Mouse (Mus musculus) spleen, postnatal 10 days (tissue): ENCODE data around the gene Zbtb34.

Experiments used
- DNase-seq, 2 experiments: peaks; one replicate each; pipeline ENCODE4 v3.0.0; 2021 to 2022; ENCODE audit warnings: low spot score in 2 of 2

The Zbtb34 gene

DNA sequence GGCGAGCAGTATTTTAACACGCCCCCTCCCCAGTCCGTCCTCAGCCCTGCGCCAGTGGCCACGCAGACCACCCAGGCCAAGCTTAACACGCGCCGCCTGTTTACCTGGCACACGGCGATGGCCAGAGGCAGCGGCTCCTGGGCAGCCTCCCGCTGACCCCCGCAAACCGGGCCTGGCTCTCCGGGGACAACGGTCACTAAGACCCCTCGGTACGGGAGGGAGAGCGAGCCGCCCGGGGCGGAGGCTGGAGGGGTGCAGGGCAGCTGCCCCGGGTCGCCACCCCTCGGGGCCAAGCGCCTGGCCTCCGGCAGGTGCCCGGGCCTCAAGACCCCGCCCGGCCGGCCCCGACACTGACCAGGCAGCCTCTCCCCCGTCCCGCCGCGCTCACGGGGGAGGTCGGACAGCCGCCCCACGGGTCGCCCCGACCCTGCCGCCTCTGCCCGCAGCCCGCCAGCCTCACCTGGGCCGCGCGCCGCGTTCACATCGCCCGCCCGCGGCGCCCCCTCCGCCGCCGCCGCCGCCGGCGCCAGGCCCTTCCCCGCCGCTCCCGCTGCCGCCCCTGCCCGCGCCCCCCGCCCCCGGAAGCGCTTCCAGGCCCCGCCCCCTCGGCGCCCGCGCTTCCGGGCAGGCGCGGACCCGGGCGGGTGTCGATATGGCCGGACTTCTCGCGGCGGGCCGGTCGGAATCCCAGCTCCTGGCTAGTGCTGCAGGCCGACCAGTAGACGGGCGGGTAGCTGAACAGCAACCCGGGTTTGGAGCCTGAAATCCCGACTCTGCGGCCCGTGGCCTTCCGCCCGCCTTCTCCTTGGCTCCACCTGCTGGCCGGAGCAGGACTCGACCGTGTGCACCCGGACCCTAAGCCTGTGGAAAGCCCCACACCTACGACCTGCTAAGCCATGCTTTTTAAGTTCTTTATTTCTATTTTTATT is at the start of gene Zbtb34:
Zbtb34 (minus strand) TSS at position 554 of the 929 bp plus-strand sequence.
- DNase-seq, result peak; percentile 71 to 80

DNA sequence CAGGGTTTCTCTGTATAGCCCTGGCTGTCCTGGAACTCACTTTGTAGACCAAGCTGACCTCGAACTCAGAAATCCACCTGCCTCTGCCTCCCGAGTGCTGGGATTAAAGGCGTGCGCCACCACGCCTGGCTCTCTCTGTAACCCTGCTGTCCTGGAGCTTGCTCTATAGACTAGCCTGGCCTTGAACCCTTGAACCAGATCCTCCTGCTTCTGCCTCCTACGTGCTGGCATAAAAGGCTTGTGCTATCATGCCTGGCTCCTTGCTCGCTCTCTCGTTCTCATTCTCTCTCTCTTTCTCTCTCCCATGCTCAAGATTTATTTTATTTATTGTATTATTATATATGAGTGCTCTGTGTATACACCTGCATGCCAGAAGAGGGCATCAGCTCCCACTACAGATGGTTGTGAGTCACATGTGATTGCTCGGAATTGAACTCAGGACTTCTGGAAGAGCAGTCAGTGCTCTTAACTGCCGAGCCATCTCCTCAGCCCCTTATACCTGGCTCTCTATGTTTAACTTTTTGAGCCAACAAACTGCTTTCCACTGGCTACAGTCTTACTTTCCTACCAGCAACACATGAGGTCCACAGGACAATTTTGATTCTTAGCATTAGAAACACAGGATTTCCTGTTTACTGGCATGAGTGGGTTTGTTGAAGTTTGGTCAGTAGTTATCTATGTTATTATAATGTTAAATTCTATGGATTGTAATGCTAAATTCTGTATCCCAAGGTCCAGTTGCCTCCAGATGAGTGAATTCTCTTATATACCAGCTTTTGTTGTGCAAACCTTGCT is 47.0 kb upstream of the Zbtb34 start:
- DNase-seq, result no peak

DNA sequence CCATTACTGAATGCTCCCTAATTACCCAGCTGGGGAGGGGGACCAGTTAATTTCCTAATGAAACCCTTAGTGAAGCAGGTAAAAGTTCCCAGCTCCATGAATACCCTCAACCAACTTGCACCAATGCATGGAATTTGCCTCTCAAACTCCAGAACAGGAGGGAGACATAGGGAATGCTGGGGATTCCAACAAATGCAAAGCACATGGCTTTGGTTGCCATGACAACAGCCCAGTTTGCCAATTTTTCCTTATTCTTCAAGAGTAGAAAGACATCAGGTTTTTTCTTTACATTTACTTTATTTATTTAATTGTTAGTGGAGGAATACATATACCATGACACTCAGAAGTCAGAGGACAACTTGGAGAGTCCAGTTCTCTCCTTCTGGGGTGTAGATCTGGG is 44.8 kb upstream of the Zbtb34 start:
- DNase-seq, result no peak

DNA sequence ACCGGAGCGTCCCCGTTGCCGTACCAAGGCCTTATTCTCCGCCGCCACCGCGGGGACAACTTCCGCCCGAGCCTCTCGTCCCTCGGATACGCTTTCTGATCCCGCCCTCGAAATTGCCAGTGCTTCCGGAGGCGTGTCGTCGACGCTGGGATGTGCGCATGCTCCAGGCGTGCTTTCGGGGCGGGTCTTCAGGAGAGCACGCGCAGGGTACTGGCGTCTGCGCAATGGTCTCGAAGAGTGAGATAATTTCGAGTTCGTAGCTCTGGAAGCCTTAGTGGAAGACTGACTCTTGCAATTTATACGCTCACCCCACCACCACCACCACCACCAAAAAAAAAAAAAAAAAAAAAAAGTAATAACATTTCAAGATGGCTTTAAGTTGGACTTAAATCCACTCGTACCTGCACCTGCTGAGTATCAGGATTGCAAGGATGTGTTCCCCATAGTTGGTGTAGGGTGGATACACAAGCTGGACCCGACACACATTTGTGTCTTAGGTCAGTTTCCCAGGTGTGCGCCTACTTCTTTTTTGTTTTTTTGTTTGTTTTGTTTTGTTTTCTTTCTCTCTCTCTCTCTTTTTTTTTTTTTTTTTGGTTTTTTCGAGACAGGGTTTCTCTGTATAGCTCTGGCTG is 37.5 kb upstream of the Zbtb34 start, which contains the start of gene Zbtb43:
Zbtb43 (minus strand) TSS at position 94 of the 632 bp plus-strand sequence.
- DNase-seq, result peak; percentile 88 to 95

DNA sequence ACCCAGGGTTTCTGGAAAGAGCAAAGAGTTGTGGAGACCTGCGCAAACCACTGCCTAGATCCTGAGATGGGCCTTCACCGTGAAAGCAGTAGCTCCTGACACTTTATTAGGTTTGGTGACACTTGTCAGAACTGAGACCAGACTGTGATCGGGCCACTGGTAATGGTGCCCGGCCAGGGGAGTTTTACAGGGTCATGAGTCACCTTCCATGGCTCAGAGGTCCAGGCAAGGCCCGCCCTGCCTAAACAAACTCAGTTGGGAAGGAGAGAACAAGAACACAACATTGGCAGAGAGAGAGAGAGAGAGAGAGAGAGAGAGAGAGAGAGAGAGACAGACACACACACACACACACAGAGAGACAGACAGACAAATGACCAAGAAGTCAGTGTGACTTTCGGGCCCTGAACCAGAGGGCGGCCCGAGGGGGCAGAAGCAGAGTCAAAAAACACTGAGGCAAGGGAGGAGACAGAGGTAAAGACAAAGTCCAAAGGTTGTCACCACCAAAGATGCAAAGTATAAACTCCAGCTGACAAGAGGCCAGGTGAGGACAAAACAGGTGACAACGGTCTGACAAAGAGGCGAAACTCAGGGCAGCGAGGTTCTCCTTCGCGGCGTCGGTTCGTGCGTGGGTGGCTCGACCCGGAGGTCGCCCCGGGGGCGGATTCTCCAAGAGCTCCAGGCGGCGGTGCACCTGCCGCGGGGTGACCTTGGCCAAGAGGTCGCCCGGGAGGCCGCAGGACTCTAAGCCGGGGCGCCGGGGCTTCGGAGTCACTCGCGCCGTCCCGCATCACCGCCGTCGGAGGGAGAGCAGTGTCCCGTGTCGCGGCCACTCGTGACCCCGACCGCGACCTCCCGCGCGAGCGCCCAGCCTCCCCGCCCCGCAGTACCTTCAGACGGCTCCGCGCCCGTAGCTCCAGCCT is 36.7 kb upstream of the Zbtb34 start:
- DNase-seq, result peak; percentile 15 to 34

DNA sequence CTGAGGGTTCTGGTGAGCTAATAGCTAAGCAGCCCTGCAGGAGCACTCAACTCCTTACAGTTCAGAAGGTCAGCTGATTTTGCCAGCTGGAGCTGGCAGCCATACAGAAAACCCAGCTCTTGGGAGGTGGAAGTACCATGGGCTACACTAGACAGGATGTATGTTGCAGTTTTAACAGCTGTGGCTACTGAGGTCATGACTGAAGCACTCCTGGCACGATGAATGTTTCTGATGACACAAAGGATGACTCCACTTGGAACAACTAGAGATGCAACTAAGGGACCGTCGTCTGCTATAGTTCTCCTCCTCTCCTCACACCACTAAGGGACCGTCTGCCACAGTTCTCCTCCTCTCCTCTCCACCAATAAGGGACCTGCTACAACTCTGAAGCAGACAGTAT is 34.8 kb upstream of the Zbtb34 start:
- no peak for DNase-seq

DNA sequence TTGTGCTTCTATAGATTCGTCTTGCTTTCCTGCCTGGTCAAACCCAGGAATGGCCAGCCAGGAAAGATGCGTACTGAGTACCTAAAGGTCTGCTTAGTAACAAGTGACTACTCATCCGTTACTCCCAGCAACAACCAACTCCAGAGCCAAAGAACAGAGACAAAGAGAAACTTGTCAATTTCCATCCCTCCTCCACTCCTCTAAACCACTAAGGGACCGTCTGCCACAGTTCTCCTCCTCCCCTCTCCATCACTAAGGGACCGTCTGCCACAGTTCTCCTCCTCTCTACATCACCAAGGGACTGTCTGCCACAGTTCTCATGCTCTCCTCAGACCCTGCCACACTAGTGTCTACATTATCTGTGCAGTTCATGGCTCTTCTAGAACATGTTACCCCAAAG is 34.1 kb upstream of the Zbtb34 start:
- DNase-seq, result no peak

DNA sequence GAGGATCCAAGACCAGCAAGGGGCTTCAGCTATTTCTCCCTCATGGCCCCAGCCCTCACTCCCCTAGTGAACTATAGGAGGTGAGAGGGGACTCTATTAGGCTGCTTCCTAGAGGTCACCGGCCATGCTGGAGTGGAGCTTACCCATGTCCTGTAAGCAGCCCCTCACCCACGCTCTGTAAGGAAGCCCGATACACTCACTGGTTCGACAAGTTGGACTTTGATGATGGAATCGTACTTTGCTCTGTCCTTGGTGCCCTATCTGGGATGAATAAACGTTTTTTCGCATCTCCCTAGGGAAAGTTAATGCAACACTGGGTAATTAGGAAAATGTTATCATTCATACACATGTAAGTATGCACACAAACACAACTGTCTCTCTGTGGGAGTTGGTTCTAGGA is 30.9 kb upstream of the Zbtb34 start:
- DNase-seq, result no peak

DNA sequence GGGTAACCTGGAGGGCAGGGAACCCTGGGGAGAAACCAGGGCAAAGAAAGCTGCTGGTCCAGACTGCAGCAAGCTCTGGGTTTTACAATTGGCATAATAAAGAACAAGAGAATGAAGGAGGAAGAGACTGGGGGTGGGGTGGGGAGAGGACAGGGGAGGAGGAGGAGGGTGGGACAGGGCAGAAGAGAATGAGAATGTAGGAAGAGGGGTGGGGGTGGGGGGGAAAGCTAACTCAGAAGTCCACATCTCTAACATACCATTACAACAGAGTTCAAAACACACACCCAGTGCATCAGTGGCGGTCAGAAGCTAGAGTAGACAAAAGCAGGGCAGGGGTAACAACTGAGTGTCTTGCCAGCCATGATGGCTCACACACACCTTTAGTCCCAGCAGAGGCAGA is 29.9 kb upstream of the Zbtb34 start:
- DNase-seq, result no peak

DNA sequence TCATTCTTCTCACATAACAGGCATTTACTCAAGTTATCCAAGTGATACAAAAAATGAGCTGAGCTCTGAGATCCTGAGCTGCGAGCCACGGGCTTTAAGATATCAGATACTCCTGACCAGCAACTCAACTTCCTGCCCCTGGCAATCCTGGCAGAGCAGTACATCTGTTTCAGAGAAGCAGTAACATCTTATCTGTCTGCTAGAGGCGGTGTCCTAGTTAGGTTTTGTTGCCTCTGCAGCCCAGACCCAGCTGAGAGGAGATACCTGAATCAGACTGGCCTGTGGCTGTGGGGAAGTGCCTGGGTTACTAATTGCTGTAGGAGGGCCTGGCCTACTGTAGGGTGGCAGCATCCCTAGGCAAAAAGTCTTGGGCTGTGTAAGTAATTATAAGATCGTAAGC is 28.5 kb upstream of the Zbtb34 start:
- DNase-seq, result no peak

DNA sequence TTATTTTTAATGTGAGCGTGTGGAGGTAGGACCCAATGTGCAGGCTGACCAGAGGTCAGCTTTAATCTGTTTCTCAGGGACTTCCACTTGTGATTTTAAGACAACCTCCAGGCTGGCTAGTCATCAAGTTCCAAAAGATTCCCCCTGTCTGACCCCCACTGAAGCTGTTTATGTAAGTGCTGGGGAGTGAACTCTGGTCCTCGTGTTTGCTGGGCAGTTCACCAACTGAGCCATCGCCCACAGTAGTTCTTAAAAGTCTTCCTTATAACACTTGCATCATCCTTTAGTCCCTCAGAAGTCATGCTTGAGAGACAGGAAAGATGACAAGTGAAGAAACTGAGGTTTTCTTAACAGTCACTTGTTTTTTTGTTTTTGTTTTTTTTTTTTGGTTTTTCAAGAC is 25.6 kb upstream of the Zbtb34 start:
- no peak for DNase-seq

DNA sequence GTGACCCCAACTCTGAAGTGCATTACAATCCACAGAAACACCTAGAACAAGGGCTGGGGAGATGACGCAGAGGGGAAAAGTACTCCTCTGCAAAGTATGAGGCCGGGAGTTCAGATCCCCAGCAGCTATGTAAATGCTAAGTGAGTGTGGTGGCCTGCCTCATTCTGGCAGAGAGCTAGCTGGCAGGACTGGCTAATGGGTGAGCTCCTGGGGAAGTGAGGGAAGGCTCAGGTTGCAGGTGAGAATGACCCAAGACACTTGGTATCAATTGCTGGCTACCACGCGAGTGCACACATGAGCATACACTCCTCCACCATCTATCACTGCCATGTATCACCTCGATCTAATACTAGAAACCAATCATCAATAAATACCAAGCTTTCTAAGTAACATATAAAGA is 25.1 kb upstream of the Zbtb34 start:
- DNase-seq, result no peak

DNA sequence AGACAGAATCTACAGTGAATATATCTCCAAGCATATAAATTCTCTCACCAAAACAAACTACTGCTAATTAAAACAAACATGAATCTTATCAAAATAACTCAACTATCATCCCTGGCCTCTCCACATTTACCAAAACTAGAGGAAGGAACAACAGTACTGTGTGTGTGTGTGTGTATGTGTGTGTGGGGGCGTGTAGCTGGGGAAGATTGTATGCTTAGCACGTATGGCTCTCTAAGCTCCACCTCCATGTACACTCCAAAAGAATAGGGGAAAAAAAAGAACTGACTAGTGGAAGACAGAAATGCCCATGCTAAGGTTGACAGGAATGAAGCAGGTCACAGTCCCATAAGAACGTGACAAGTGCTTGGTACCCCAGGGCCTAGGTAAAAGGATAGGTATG is 24.2 kb upstream of the Zbtb34 start:
- DNase-seq, result no peak

DNA sequence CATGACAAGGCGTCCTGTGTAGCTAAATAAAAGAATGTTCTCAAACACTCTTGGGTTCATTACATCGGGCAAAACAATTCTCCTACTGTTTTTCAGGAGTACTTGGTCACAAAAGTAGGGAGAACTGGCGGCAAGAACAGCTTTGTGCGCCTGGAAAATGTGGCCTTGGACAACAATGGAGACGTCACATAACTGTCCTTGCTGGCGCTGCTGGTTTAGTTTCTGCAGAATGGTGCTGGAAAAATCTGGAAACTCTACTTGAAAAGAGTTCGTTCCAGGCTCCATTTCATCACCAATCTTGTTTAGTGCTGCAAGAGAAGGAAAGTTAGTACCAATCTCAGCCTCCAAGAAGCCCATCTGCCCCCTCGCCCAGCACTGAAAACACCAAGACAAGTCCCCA is 23.7 kb upstream of the Zbtb34 start:
- DNase-seq, result no peak

DNA sequence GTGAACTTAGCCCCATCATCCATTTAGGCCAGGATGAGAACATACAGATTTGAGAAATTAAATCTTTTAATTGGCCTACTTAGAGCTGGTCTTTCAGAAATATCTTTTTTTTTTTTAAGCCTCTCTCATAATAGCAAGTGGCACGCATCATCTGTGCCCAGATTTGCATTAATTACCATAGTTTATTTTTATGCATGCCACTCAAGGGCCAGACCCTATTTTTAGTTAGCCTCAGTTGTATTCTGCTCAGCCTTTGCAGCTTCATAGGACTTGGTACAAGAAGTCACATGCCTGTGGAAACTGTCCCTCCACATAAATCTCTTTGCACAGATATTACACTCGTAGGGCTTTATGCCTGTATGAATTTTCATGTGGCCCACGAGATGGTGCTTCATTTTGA is 22.4 kb upstream of the Zbtb34 start:
- no peak for DNase-seq

DNA sequence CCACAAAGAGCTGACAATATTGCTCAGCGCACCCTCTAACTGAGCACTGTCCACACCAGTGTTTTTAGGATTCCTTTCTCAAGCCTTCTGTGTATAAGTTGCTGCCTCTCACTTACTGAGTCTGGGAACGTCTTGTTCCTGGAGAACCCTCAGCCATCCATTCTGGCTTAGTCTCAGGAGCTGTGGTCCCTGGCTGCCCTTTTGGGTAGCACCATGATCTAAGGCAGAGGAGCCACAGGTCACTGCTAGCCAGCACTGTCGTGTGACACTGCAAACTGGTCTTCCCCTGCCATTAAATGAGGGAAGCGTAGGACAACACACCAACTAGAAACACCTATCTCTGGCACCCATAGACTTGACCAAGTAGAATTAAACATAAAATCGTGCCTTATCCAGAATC is 21.6 kb upstream of the Zbtb34 start:
- no peak for DNase-seq

DNA sequence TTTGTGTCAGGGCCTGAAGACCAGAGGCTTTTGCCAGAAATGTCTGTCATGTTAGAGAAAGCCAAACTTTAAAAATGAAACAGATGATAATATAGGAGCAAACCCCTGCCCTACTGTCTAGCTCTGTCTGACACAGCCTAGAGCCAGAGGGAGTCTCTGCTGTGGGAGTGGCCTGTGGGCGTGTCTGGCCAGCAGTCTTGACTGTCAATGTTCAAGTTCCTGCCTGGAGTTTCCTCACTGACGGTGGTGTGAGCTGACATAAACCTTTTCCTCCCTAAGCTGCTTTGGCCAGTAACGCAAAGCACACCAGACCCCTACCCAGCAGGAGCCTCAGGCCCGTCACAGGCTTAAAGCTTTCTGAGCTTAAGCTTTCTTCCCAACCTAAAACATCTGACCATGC is 21.0 kb upstream of the Zbtb34 start:
- peak in 1 of 2 experiments; percentile 33 for DNase-seq

DNA sequence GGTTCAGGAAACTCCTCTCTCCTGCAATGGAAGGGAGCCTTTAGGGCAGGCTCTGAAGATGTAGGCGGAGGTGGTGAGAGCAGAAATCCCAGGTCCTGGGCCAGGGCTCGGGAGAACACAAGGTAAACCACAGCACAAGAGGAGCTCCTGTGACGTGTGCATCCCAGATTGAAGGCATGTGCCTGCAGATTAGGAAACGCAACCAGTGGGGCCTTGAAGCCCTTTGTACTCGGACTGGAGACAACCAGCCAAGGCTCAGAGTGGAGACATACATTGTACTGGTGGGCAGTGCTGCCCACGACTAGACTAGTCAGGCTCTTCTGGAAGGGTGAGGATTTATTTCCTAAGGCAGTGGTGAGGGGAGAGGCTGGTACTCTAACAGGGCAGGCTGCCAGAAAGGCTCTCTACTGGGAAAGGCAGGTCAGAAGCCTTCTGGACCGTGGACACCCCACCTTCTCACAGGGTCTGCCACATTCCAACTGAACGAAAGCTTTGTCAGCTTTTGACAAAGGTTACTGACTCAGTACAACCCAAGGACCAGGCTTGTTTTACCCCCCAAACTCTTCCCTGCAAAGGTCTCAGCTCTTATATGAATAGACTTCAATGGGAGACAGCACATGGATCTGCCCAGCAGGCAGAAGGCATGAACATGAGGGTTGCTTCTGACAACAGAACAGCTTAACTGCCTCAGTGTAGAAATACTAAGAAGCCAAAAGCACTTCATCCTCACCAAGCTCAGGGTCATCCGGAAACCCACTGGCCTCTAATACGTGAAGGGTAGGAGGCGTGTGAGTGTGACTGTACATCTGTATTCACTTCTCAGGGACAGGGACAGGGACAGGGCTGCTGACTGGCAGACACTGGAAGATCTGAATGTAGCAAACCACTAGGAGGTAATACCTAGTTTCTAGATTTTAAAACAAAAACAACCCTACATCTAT is 20.2 kb upstream of the Zbtb34 start:
- no peak for DNase-seq

DNA sequence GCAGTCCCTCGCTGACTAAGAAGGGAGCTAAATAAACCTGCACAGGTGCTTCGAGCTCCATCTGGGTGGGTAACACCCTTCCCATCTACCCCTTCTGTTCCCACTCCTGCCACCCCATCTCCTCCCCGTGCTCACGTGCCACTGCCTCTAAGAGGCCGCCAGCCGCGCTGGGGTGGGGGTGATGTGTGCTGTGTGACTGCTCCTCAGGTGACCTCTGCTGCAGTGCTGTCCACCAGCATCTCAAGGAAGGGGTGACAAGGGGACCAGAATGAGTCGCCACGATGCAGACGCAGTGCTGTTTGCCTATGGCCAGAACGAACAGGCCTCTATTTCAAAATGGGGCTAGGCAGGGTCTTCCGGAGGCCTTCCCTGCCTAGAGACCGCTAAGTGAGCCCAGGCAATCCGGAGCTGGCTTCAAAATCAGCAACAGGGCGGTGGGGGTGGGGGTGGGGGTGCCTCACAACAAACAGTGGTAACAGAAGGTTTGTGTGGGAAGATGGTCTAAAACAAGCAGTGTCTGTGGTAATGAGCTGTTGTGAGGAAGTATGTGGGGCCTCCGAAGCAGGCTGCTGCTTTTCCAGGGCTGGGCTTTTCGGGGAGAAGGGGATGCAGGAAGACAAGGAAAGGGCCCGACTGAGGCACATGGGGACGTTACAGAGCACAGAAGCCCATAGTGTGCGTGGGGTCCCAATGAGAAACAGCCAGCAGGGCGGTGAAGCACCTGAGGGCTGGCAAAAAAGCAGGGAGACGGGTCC is 18.2 kb upstream of the Zbtb34 start:
- no peak for DNase-seq
